Mouse (Mus musculus) CD4-positive, CD25-positive, alpha-beta regulatory T cell, adult 4 months (primary cell): ENCODE data around the gene Mtcp1. TPM values are rescaled to one million over a fixed set of nuclear protein-coding genes. Genes with fewer than 3 reads are reported as not detected.
A peak's percentile ranks its signal among the peaks of the same experiment; 100 is the strongest.

Experiments used
- ATAC-seq: one replicate; pipeline ENCODE4 v1.8.0; 2017
- polyA plus RNA-seq, 2 experiments: library from polyadenylated mRNA; unstranded; fragments of 100-300 nt; shearing (Covaris generic); gene quantifications; one replicate each; pipeline ENCODE4 v1.2.1; 2017

Mtcp1 gene
- polyA plus RNA-seq = 1 to 10 TPM; 6.9 to 8.5 TPM

GRCm38 (mm10) chrX:75415936-75416785 lies at the start of gene Mtcp1, which contains the start of the genes Cmc4 and Brcc3:
Mtcp1 (minus strand) TSS chrX:75416588.
Cmc4 (minus strand) TSS chrX:75416584.
Brcc3 (plus strand) TSS chrX:75416628.
- peak; percentile 98 for ATAC-seq

GRCm38 (mm10) chrX:75454597-75454996 lies 38.2 kb upstream of the Mtcp1 start:
- ATAC-seq = no peak

- ATAC-seq = no peak
Measured at GRCm38 (mm10) chrX:75409711-75410110, 6.7 kb downstream of the Mtcp1 start.

GRCm38 (mm10) chrX:75403350-75403749 lies 13.0 kb downstream of the Mtcp1 start:
- ATAC-seq = no peak

GRCm38 (mm10) chrX:75402668-75403067 lies 13.7 kb downstream of the Mtcp1 start:
- no peak for ATAC-seq

- ATAC-seq = no peak
Measured at GRCm38 (mm10) chrX:75399471-75399870, 16.9 kb downstream of the Mtcp1 start.

DNA sequence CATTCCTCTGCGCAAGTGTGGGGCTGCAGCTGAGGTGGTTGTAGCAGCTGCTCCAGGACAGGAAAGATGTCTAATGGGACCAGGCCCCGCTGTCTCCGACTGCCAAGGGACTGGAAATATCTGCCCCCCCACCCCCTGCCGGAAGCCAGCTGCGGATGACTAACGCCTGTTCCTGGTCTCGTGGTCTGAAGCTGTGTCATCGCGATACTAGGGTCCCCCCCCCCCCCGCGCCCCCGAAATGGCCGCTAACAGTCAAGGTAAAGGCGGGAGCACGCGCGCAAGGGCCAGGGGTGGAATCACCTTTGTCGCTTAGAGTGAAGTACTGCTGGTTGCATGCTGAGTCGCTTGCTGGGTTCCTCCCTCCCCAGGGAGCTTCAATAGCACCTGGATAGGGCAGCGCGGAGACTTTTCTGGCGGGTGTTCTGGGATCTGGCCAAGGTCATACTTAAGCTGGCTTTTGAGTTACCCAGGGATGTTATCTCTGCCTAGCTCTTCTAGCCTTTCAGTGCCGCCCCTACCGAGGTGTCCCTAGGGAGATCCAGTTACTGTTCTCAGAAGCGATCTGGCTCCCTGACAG lies 34.1 kb downstream of the Mtcp1 start, which contains the start of the genes Fundc2 and F8:
Gene Fundc2, plus strand, starts transcription at position 205 of the 577 bp plus-strand sequence.
Gene F8, minus strand, starts transcription at position 421 of the 577 bp plus-strand sequence.
- peak; percentile 97 for ATAC-seq

- no peak for ATAC-seq
Measured at GRCm38 (mm10) chrX:75381699-75382098, 34.7 kb downstream of the Mtcp1 start.

DNA sequence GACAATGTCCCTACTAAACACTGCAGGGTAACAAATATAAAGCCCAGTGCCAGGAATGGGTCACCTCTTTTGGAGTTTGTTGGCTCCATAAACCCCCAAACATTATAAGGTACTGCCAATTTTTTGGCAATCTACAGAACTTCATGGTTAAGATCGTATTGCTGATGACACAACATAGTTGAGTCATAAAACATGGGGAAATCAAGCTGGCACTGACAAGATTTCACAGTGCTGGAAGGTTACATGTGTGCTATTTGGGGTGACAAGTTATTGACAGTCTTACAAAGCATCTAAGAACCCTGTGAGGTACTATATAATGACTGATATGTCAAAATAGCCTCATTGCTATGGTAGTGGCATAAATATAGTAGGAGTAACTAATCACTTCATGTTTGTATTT lies 35.2 kb downstream of the Mtcp1 start:
- no peak for ATAC-seq

DNA sequence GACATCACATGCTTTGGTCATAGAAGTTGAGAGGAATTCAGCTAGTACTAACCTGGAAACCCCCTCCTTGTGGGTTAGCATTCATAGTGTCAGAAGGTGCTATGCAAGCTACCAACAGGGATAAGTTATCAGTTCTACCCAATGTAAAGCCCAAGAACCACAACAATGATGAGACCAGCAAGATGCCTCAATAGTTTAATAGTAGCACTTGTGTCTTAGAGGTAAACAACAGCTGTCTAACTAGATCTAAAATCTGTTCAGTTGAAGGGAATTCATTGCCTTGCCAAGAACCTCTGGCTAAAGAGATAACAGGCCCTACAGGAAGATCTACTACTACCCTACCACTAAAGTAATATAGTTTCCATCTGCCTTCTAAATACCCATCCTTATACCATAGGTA lies 39.6 kb downstream of the Mtcp1 start:
- no peak for ATAC-seq

- ATAC-seq = no peak
Measured at GRCm38 (mm10) chrX:75372666-75373425, 43.5 kb downstream of the Mtcp1 start.

- no peak for ATAC-seq
Measured at GRCm38 (mm10) chrX:75370197-75370596, 46.2 kb downstream of the Mtcp1 start.

Other genes starting within 250 kb of the Mtcp1 start
- gene Fundc2, start 34.2 kb downstream of the Mtcp1 start, polyA plus RNA-seq = 100 to 1,000 TPM in 1 of 2 experiments, 10 to 100 TPM in 1; 54.5 to 131 TPM
- gene F8, start 34.0 kb downstream of the Mtcp1 start, polyA plus RNA-seq = under 1 TPM; 0.42 to 0.73 TPM
- gene Cmc4, start within 50 bp of the Mtcp1 start, polyA plus RNA-seq = 10 to 100 TPM; 18.4 to 20.1 TPM
- 10 to 100 TPM; 47.7 to 75.2 TPM for gene Brcc3, start within 50 bp of the Mtcp1 start, polyA plus RNA-seq
- gene Vbp1, start 97.7 kb upstream of the Mtcp1 start, polyA plus RNA-seq = 100 to 1,000 TPM in 1 of 2 experiments, 10 to 100 TPM in 1; 98.7 to 111 TPM
- 1 to 10 TPM; 1.7 to 1.8 TPM for gene Rab39b, start 161.6 kb upstream of the Mtcp1 start, polyA plus RNA-seq